Mouse (Mus musculus): ENCODE measurements around the gene Mark1. TPM values are rescaled to one million over a fixed set of nuclear protein-coding genes. Genes with fewer than 3 reads are reported as not detected.

Gene Mark1
- polyA plus RNA-seq, 1 experiment from 2014 or later: 1.5 TPM

GRCm38 (mm10) chr1:184877306-184877705 is 122.1 kb downstream of the Mark1 start:
- WGBS: 60% methylated on average over 2 of the region's 2 CpGs

GRCm38 (mm10) chr1:184873910-184874309 is 125.5 kb downstream of the Mark1 start:
- H3K4me2 ChIP-seq (replicated peaks; ENCODE audit: low read depth, low read length): no peak overlapping the region
- H3K4me1 ChIP-seq (ENCODE audit: insufficient read depth, low read depth, low read length): peaks cover 19% of the 10 kb centered on the region; the same call in 1 of the 2 replicates
- no peak overlapping the region for H3K4me3 ChIP-seq (ENCODE audit: low read depth, low read length)
- 83% methylated on average over 11 of the region's 11 CpGs for WGBS
- H3K9me3 ChIP-seq (ENCODE audit: low read length): no peaks in the 10 kb centered on the region
- no peak overlapping the region for H3K9ac ChIP-seq (replicated peaks; ENCODE audit: low read depth)
- TF ChIP-seq EP300 (IDR thresholded peaks at IDR 0.05) (no peak), CTCF (IDR thresholded peaks at IDR 0.05) (no peak)
- ATAC-seq: no peak
- DNase-seq (ENCODE audit: low spot score): no peak
- no peaks in the 10 kb centered on the region for H3K36me3 ChIP-seq (ENCODE audit: insufficient read depth, low read length)
- H3K27me3 ChIP-seq (replicated peaks; ENCODE audit: insufficient read depth, low read length): no peaks in the 10 kb centered on the region
- no peak overlapping the region for H3K27ac ChIP-seq (ENCODE audit: low read length)

More at GRCm38 (mm10) chr1:184877306-184877705, 122.1 kb downstream of the Mark1 start:
- H3K4me2 ChIP-seq (replicated peaks; ENCODE audit: low read depth, low read length): no peak overlapping the region
- H3K9ac ChIP-seq (replicated peaks; ENCODE audit: low read depth): no peak overlapping the region
- DNase-seq (ENCODE audit: low spot score) (no peak), ATAC-seq (no peak)
- no peak overlapping the region for H3K27ac ChIP-seq (ENCODE audit: low read length)
- 0 out of 2 replicates have a peak, but pooled peaks cover 2% of the 10 kb centered on the region for H3K4me1 ChIP-seq (ENCODE audit: insufficient read depth, low read depth, low read length)
- no peak overlapping the region for H3K4me3 ChIP-seq (ENCODE audit: low read depth, low read length)
- TF ChIP-seq EP300 (IDR thresholded peaks at IDR 0.05) (no peak), CTCF (IDR thresholded peaks at IDR 0.05) (no peak)
- H3K36me3 ChIP-seq (ENCODE audit: insufficient read depth, low read length): no peaks in the 10 kb centered on the region
- no peaks in the 10 kb centered on the region for H3K9me3 ChIP-seq (ENCODE audit: low read length)
- H3K27me3 ChIP-seq (replicated peaks; ENCODE audit: insufficient read depth, low read length): peaks cover 3% of the 10 kb centered on the region; the same call in 1 of the 2 replicates

GRCm38 (mm10) chr1:184872069-184872819 is 127.1 kb downstream of the Mark1 start:
- H3K27ac ChIP-seq (ENCODE audit: low read length): no peak overlapping the region
- no peaks in the 10 kb centered on the region for H3K36me3 ChIP-seq (ENCODE audit: insufficient read depth, low read length)
- TF ChIP-seq EP300 (IDR thresholded peaks at IDR 0.05) (no peak), CTCF (IDR thresholded peaks at IDR 0.05) (no peak)
- H3K4me3 ChIP-seq (ENCODE audit: low read depth, low read length): no peak overlapping the region
- H3K27me3 ChIP-seq (replicated peaks; ENCODE audit: insufficient read depth, low read length): no peaks in the 10 kb centered on the region
- no peak overlapping the region for H3K4me2 ChIP-seq (replicated peaks; ENCODE audit: low read depth, low read length)
- 65% methylated on average over 7 of the region's 7 CpGs for WGBS
- H3K9ac ChIP-seq (replicated peaks; ENCODE audit: low read depth): no peak overlapping the region
- peaks cover 19% of the 10 kb centered on the region; the same call in 1 of the 2 replicates for H3K4me1 ChIP-seq (ENCODE audit: insufficient read depth, low read depth, low read length)
- no peak for ATAC-seq
- H3K9me3 ChIP-seq (ENCODE audit: low read length): no peaks in the 10 kb centered on the region
- DNase-seq (ENCODE audit: low spot score): no peak

GRCm38 (mm10) chr1:184871506-184871905 is 127.9 kb downstream of the Mark1 start:
- Histone ChIP-seq H3K9ac (replicated peaks; ENCODE audit: low read depth) (no peak overlapping the region), H3K4me1 (ENCODE audit: insufficient read depth, low read depth, low read length) (peaks cover 19% of the 10 kb centered on the region; the same call in 1 of the 2 replicates), H3K4me3 (ENCODE audit: low read depth, low read length) (no peak overlapping the region), H3K27ac (ENCODE audit: low read length) (no peak overlapping the region), H3K27me3 (replicated peaks; ENCODE audit: insufficient read depth, low read length) (no peaks in the 10 kb centered on the region), H3K4me2 (replicated peaks; ENCODE audit: low read depth, low read length) (no peak overlapping the region), H3K36me3 (ENCODE audit: insufficient read depth, low read length) (no peaks in the 10 kb centered on the region), H3K9me3 (ENCODE audit: low read length) (no peaks in the 10 kb centered on the region)
- WGBS: 59% methylated on average over 1 of the region's 1 CpGs
- TF ChIP-seq CTCF (IDR thresholded peaks at IDR 0.05) (no peak), EP300 (IDR thresholded peaks at IDR 0.05) (no peak)
- ATAC-seq (peak; percentile 64), DNase-seq (ENCODE audit: low spot score) (peak; percentile 48)

GRCm38 (mm10) chr1:184870646-184871385 is 128.6 kb downstream of the Mark1 start:
- peaks cover 19% of the 10 kb centered on the region; the same call in 1 of the 2 replicates for H3K4me1 ChIP-seq (ENCODE audit: insufficient read depth, low read depth, low read length)
- H3K9ac ChIP-seq (replicated peaks; ENCODE audit: low read depth): no peak overlapping the region
- H3K4me2 ChIP-seq (replicated peaks; ENCODE audit: low read depth, low read length): no peak overlapping the region
- H3K27me3 ChIP-seq (replicated peaks; ENCODE audit: insufficient read depth, low read length): no peaks in the 10 kb centered on the region
- H3K4me3 ChIP-seq (ENCODE audit: low read depth, low read length): no peak overlapping the region
- TF ChIP-seq CTCF (IDR thresholded peaks at IDR 0.05) (no peak), EP300 (IDR thresholded peaks at IDR 0.05) (no peak)
- H3K27ac ChIP-seq (ENCODE audit: low read length): no peak overlapping the region; the same call in 1 of the 2 replicates
- 66% methylated on average over 11 of the region's 11 CpGs for WGBS
- H3K36me3 ChIP-seq (ENCODE audit: insufficient read depth, low read length): no peaks in the 10 kb centered on the region
- DNase-seq (ENCODE audit: low spot score) (no peak), ATAC-seq (no peak)
- H3K9me3 ChIP-seq (ENCODE audit: low read length): no peaks in the 10 kb centered on the region

GRCm38 (mm10) chr1:184869939-184870565 is 129.3 kb downstream of the Mark1 start:
- H3K36me3 ChIP-seq (ENCODE audit: insufficient read depth, low read length): no peaks in the 10 kb centered on the region
- no peaks in the 10 kb centered on the region for H3K27me3 ChIP-seq (replicated peaks; ENCODE audit: insufficient read depth, low read length)
- no peak overlapping the region for H3K4me2 ChIP-seq (replicated peaks; ENCODE audit: low read depth, low read length)
- WGBS: 39% methylated on average over 4 of the region's 4 CpGs
- H3K9ac ChIP-seq (replicated peaks; ENCODE audit: low read depth): no peak overlapping the region
- H3K9me3 ChIP-seq (ENCODE audit: low read length): no peaks in the 10 kb centered on the region
- TF ChIP-seq CTCF (IDR thresholded peaks at IDR 0.05): no peak
- no peak for TF ChIP-seq EP300 (IDR thresholded peaks at IDR 0.05)
- peak overlapping the region; percentile 10; the same call in 1 of the 2 replicates for H3K27ac ChIP-seq (ENCODE audit: low read length)
- H3K4me3 ChIP-seq (ENCODE audit: low read depth, low read length): no peak overlapping the region
- DNase-seq (ENCODE audit: low spot score) (peak; percentile 47), ATAC-seq (no peak)
- H3K4me1 ChIP-seq (ENCODE audit: insufficient read depth, low read depth, low read length): peaks cover 19% of the 10 kb centered on the region; the same call in 1 of the 2 replicates
